Mouse (Mus musculus) liver, embryonic 15.5 days (tissue): ENCODE results near the gene Rps16. TPM values are rescaled to one million over a fixed set of nuclear protein-coding genes. Genes with fewer than 3 reads are reported as not detected.

Experiments
- ATAC-seq: fragments of 200-750 bp; cut with Nextera tagmentation; 2 replicates; pipeline ENCODE4 v1.8.0; 2017; ENCODE audit warnings: moderate number of reproducible peaks, mild to moderate bottlenecking, moderate library complexity; ENCODE audit not compliant: insufficient read depth
- H3K27ac ChIP-seq: fragments of 300-500 bp; sonication (generic); replicated peaks from 2 replicates; pipeline ENCODE4 v1.5.1; 2015; ENCODE audit warnings: mild to moderate bottlenecking, inconsistent platforms
- H3K27me3 ChIP-seq: fragments of 300-500 bp; sonication (generic); 2 replicates; pipeline ENCODE4 v1.6.1; 2015; ENCODE audit warnings: mild to moderate bottlenecking, inconsistent platforms
- H3K36me3 ChIP-seq: fragments of 300-500 bp; sonication (generic); replicated peaks from 2 replicates; pipeline ENCODE4 v1.6.1; 2015; ENCODE audit warnings: moderate library complexity, mild to moderate bottlenecking, inconsistent platforms
- H3K4me1 ChIP-seq: fragments of 300-500 bp; sonication (generic); replicated peaks from 2 replicates; pipeline ENCODE4 v1.6.1; 2015; ENCODE audit warnings: inconsistent platforms
- H3K4me2 ChIP-seq: fragments of 300-500 bp; sonication (generic); 2 replicates; pipeline ENCODE4 v1.6.1; 2015; ENCODE audit warnings: moderate library complexity, mild to moderate bottlenecking, inconsistent platforms
- H3K4me3 ChIP-seq: fragments of 300-500 bp; sonication (generic); replicated peaks from 2 replicates; pipeline ENCODE4 v1.5.1; 2015; ENCODE audit warnings: mild to moderate bottlenecking, inconsistent platforms
- H3K9ac ChIP-seq: fragments of 300-500 bp; sonication (generic); 2 replicates; pipeline ENCODE4 v1.6.1; 2015; ENCODE audit warnings: moderate library complexity, mild to moderate bottlenecking, inconsistent platforms
- H3K9me3 ChIP-seq: fragments of 300-500 bp; sonication (generic); replicated peaks from 2 replicates; pipeline ENCODE4 v1.6.1; 2016; ENCODE audit warnings: inconsistent platforms
- WGBS: fragments of 180-500 bp; shearing (Covaris S2); methylation state at CpG from one replicate; pipeline ENCODE4 v1.1.7; 2015; ENCODE audit warnings: mixed read lengths; ENCODE audit not compliant: insufficient replicate concordance; 5-methylcytosine and 5-hydroxymethylcytosine counted together
- polyA plus RNA-seq: library from polyadenylated mRNA; unstranded; fragments of >200 nt; fragmentation: Nextera tagmentation; extraction: Ambion mirVana; gene quantifications from 2 replicates; pipeline ENCODE4 v1.2.1, GENCODE M21; 2015

Gene Rps16
- polyA plus RNA-seq, 1 experiment from 2014 or later = 619 TPM

DNA sequence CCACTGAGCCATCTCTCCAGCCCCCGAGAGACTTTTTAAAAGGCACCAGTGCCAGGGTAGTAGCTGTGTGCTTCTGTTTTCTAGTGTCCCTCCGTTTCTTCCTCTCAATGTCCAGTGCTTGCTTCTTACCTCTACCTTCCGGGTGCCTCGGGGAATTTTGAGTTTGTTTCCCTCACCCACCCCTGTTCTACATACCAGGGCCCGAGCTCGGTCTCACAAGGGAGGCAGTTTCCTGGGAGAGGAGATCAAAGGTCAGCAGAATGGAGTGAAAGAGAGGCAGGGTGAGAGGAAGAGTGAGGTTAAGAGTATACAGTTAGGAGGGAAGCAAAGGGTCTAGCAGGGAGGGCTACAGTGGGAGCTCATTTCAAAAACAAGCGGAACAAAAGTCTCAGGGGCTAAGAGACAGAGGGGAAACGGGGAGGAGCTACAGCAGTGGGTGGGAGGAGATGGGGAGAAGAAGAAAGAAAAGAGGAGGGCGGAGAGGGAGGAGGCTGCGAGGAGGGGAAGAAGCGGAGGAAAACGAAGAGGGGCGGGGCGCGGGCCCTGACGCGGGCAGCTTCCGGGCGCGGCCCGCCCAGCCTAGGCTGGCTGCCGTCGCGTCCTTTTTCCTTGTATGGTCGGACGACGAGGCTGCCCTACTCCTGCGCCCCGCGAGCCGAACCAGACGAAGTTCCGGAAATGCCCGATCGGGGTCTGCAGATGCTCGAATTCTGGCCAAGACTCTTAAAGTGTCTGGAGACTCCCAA lies 24.9 kb downstream of the Rps16 start:
- H3K9ac ChIP-seq = peak overlapping the region; percentile 67
- H3K4me2 ChIP-seq = peak overlapping the region; percentile 95
- WGBS = under 1% methylated on average over 36 of the region's 36 CpGs
- peak overlapping the region; percentile 94 for H3K27ac ChIP-seq
- peaks cover 9% of the 10 kb centered on the region for H3K36me3 ChIP-seq
- H3K27me3 ChIP-seq = peaks cover 13% of the 10 kb centered on the region
- peak overlapping the region; percentile 57 for H3K4me3 ChIP-seq
- no peaks in the 10 kb centered on the region for H3K9me3 ChIP-seq
- peaks cover 92% of the 10 kb centered on the region for H3K4me1 ChIP-seq
- ATAC-seq = peak; percentile 39

DNA sequence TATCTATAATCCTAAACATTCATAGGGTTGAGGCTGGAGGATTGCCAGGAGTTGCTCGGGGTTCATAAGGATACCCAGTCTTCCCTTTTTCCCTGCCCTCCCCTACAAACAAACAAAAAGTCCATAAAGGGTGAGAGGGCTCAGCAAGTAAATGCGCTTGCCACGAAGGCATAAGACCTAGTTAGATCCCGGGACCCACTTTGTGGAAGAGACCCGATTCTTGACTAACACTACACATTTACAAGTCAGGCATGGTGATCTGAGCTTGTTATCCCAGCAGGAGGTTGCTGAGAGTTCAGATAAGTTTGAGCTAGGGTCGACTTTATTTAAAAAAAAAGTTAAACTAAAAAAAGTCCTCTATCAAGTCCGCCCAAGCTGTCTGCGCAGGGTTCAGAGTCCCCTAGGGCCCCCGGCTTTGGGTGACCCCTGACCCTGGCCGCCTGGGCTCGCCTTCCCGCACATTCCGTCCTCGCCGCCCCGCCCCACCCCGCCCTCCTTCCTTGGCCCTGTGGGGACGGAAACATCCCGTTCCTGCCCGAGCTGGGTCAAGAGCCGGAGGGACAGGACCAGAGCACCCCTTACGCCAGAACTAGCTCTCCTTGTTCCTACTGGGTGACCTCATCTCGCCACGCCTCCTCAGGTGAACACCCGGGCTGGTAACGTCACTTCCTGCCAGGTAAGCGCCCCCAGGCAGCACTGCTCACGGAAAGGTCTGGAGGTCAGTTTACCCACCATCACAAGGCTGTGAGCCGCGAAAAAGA lies 25.7 kb downstream of the Rps16 start:
- H3K27ac ChIP-seq = peak overlapping the region; percentile 94
- peak overlapping the region; percentile 95 for H3K4me2 ChIP-seq
- peaks cover 93% of the 10 kb centered on the region for H3K4me1 ChIP-seq
- peaks cover 9% of the 10 kb centered on the region for H3K36me3 ChIP-seq
- H3K4me3 ChIP-seq = peak overlapping the region; percentile 57
- H3K9me3 ChIP-seq = no peaks in the 10 kb centered on the region
- ATAC-seq = no peak
- H3K9ac ChIP-seq = peak overlapping the region; percentile 67
- H3K27me3 ChIP-seq = peaks cover 6% of the 10 kb centered on the region
- 5% methylated on average over 30 of the region's 30 CpGs for WGBS

DNA sequence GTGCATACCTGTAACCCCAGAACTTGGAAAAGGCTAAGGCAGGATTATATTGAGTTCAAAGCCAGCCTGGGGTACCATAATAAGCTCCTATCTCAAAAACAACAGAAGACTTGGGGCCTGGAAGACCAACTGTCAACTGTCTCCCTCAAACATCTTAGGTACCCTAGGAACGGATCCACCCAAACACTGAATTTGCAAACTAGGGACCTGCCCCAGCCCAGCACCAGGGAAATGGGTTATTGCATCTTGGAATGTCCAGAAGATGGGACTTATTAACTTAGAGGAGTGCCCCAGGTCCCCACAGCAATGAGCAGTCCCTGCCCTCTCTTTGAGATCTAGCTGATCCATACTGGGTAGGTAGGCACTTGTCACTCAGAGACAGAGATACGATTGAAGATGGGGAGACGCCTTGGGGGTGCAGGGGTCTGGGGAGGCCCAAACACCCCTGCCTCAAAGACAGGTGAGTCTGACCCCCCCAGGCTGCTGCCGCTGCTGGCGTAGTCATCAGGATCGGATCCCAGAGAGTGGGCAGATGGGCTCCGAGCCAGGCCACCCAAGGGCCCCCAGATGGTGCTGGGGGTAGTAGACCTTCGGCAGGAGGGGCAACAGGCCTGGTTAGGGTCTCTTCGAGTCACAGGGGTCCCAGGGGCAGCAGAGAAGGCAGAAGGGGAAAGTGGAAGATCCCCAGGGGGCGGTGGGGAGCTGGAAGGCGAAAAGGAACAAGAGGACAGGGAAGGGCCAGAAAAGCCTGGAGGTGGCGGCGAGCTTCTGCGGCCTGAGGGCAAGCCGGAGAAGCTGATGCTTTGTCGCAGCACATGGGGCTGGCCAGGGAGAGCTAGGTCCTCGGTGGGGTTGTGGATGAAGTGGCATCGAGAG lies 27.0 kb downstream of the Rps16 start:
- Histone ChIP-seq H3K27me3 (no peaks in the 10 kb centered on the region), H3K27ac (peak overlapping the region; percentile 94), H3K4me2 (peak overlapping the region; percentile 95), H3K4me1 (peaks cover 93% of the 10 kb centered on the region), H3K9ac (peak overlapping the region; percentile 80), H3K4me3 (peak overlapping the region; percentile 71), H3K9me3 (no peaks in the 10 kb centered on the region), H3K36me3 (peaks cover 9% of the 10 kb centered on the region)
- no peak for ATAC-seq
- 60% methylated on average over 18 of the region's 18 CpGs for WGBS

DNA sequence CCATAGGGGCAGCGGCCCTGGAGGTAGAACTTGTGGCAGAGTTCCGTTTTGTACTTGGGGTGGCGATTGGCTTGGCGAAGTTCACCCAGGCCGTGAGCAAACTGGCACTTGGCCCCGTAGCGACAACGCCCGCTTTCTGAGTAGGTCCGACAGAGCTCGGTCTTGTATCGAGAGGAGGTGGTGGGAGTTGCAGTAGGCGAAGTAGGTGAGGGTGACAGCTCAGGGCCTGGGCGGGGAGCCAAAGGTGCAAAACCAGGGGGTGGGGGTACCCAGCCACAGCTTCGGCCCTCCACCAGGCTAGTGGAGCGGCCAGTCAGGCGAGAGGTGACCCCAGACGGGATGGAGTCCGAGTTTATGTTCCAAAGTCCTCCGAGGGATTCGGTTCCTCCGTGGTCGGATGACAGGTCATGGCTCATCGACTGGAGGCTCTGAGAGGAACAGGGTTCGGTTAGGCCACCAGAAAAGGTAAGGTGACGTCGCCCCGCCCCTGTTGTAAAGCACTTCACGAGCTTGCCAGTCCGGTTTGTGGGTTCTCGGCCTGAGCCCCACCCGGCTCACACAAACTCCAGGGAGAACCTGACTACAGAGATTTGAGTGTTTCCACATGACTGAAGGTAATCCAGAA lies 27.7 kb downstream of the Rps16 start:
- peak overlapping the region; percentile 71 for H3K4me3 ChIP-seq
- H3K9ac ChIP-seq = peak overlapping the region; percentile 80
- H3K27me3 ChIP-seq = no peaks in the 10 kb centered on the region
- peaks cover 97% of the 10 kb centered on the region for H3K4me1 ChIP-seq
- no peaks in the 10 kb centered on the region for H3K9me3 ChIP-seq
- H3K4me2 ChIP-seq = peak overlapping the region; percentile 95
- no peak for ATAC-seq
- 20% methylated on average over 32 of the region's 32 CpGs for WGBS
- H3K27ac ChIP-seq = peak overlapping the region; percentile 94
- peaks cover 9% of the 10 kb centered on the region for H3K36me3 ChIP-seq

DNA sequence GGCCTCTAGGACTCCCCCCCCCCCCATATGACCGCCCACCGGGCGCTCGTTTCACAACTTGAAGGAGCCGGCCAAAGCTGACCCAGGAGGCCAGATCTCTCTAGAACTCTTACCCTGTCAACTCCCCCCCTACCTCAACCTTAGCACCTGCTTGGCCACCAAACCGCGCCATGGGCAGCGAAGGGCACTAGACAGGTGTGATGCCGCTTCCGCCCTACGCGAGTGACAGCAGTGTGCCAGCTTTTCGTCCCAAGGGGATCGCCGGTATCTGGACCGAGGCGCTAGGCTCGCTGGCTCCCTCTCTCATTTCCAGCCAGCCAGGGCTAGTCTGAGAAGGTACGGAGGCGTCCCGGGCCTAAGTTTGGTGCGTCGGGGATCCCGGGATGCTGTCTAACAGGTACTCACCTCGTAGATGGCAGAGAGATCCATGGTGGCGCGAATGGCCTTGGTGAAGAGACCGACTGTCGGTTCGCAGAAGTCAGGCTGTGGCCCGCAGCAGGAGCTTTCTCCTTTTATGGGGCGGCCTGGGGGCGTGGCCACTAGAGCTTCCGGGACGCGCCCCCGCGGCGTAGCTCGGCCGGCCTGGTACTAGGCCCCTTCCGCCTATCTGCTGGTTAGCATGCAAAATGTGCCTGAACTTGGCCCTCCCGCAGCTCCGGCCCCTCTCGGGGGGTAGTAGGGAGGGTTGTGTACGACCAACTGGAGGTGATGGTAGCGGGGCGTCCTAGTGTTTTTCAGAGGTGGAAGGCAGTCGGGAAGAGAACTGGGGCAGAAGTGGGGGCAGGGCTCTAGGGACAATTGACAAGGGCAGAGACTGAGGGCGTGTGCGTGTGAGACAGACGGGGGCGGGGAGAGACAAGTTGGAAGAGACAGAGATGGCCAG lies 28.6 kb downstream of the Rps16 start:
- peak; percentile 55 for ATAC-seq

DNA sequence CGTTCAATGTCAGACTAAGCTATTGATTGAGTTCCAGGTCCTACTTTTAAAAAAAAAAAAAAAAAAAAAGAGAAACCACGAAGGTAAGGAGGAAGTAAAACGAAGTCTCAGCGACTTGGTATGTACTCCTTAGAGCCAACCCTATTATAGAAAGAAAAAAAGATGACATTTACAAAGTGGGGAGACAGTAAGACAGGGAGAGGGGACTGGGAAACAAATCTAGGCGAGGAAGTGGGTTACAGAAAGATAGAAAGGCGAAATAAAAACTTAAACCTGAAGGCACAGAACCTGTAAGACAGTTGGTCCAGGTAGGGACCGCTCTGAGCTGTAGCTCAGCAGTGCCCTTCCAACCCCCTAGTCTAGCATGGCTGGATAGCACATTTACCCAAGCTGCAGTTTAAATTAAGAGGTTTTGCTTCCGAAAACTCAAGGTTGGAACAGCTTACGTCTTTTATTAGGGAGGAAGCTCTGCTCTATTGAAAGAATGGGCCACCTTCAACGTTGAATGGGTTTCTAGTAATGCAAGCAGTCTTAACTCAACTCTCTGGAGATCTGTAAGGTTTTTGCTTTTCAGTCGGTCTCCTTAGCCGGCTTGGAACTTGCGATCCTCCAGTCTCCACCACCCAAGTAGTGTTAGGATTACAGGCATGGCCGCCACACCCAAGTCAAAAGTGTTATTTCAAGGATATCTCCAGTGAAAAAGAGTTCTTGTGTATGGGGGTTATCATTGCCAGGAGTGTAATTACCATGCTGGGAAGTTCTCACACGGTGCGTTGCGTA lies 30.0 kb downstream of the Rps16 start, which contains the start of gene Zfp36:
Gene Zfp36 (minus strand): TSS at position 17 of the 780 bp plus-strand sequence.
- Histone ChIP-seq H3K4me3 (peak within 1 kb of the TSS; percentile 71), H3K27me3 (no peaks in the 10 kb centered on the region), H3K4me1 (peaks cover 97% of the 10 kb centered on the region), H3K4me2 (peak within 1 kb of the TSS; percentile 95), H3K27ac (peak within 1 kb of the TSS; percentile 94), H3K9ac (peak within 1 kb of the TSS; percentile 80), H3K9me3 (no peaks in the 10 kb centered on the region), H3K36me3 (peaks cover 11% of the 10 kb centered on the region)
- WGBS = 24% methylated on average over 17 of the region's 17 CpGs
- no peak for ATAC-seq

More for the DNA sequence above, 28.6 kb downstream of the Rps16 start:
- Histone ChIP-seq H3K27me3 (no peaks in the 10 kb centered on the region), H3K9me3 (no peaks in the 10 kb centered on the region), H3K36me3 (peaks cover 9% of the 10 kb centered on the region), H3K4me2 (peak overlapping the region; percentile 95), H3K4me3 (peak overlapping the region; percentile 71), H3K27ac (peak overlapping the region; percentile 94), H3K4me1 (peaks cover 98% of the 10 kb centered on the region), H3K9ac (peak overlapping the region; percentile 80)
- WGBS = under 1% methylated on average over 53 of the region's 53 CpGs

DNA sequence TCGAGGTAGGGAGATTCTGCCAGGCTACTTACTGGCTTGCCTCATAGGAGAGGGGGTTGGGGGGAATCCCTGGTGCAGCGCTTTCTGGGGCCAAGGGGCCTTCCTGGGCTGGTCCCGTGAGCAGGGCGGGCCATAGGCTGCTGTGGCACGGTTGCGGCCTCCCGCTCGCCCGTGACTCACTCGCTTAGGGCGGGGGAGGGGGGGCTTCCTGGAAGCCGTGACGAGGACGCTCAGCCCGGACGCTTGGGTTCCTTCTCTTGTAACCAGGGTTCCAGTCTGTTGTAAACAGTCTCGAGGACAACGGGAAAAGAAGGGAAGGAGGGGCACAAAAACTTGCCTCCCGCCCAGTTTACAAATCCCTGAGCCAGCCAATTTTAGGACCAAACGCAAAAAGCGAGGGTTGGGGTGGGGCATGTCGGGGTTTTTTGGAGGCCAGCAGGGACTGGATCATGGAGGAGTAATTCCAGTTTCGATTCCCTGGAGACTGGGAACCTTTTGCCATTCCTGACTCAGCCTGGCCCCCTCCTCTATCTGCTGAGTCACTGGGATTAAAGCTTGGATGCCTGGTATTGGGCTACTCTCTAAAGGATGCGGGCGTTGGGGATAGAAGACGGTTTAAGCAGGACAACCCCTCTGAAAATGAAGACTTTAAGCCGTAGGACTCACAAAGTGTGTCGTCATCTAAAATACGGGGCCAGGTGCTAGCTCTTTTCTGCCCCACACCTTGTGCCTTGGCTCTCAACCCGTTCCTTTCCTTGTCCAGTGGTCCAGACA lies 30.8 kb downstream of the Rps16 start:
- WGBS = 2% methylated on average over 30 of the region's 30 CpGs
- Histone ChIP-seq H3K27ac (peak overlapping the region; percentile 94), H3K27me3 (no peaks in the 10 kb centered on the region), H3K4me3 (peak overlapping the region; percentile 57), H3K9ac (peak overlapping the region; percentile 64), H3K4me1 (peaks cover 97% of the 10 kb centered on the region), H3K9me3 (no peaks in the 10 kb centered on the region), H3K4me2 (peak overlapping the region; percentile 95), H3K36me3 (peaks cover 17% of the 10 kb centered on the region)
- ATAC-seq = peak; percentile 25

DNA sequence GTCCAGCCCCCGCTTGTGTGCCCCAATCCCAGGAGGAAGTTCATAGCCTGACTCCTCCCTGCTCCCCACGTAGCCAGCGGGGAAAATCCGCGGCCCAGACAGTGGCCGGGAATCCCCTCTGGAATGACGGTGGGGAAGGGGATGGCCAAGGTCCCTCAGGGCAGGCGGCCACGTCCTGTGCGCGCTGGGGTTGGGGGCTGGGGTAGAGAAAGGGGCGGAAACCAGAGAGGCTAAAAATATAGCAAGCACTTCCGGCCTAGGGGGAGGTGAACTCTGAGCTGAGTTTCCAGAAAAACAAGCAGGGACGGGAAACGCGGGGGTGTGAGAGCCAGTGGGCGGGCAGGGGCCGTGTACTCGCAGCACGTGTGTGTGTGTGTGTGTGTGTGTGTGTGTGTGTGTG lies 31.5 kb downstream of the Rps16 start:
- Histone ChIP-seq H3K27me3 (no peaks in the 10 kb centered on the region), H3K27ac (peak overlapping the region; percentile 94), H3K9me3 (no peaks in the 10 kb centered on the region), H3K4me1 (peaks cover 96% of the 10 kb centered on the region), H3K36me3 (peaks cover 19% of the 10 kb centered on the region), H3K9ac (peak overlapping the region; percentile 64), H3K4me3 (peak overlapping the region; percentile 57), H3K4me2 (peak overlapping the region; percentile 95)
- under 1% methylated on average over 20 of the region's 20 CpGs for WGBS
- ATAC-seq = peak; percentile 29
